Mouse (Mus musculus) MEL (cell line): ENCODE data around the gene Sorcs1. TPM values are rescaled to one million over a fixed set of nuclear protein-coding genes. Genes with fewer than 3 reads are reported as not detected.

Experiments used
- DNase-seq: peaks from one replicate; pipeline ENCODE4 v3.0.0; 2011; ENCODE audit warnings: low read depth, low spot score
- H3K27ac ChIP-seq: 2 replicates; pipeline ENCODE4 v1.5.1; 2012; ENCODE audit warnings: low read depth, mild to moderate bottlenecking, control low read depth, low read length, moderate library complexity; ENCODE audit not compliant: control insufficient read depth
- H3K27me3 ChIP-seq, 2 experiments: fragments of 150-350 bp in 1 of 2; sonication (generic) in 1 of 2; 2 replicates each; pipeline ENCODE4 v1.6.1; 2012; ENCODE audit warnings: low read length in 2 of 2, mild to moderate bottlenecking in 2 of 2, improper control_type of control experiment in 1 of 2, moderate library complexity in 1 of 2; ENCODE audit not compliant: insufficient read depth in 2 of 2, control insufficient read depth in 1 of 2
- H3K36me3 ChIP-seq, 2 experiments: 2 replicates each; pipeline ENCODE4 v1.6.1; 2012 to 2014; ENCODE audit warnings: low read length in 2 of 2, improper control_type of control experiment in 1 of 2, inconsistent platforms in 1 of 2, mild to moderate bottlenecking in 1 of 2; ENCODE audit not compliant: insufficient read depth in 2 of 2, control insufficient read depth in 1 of 2
- H3K4me1 ChIP-seq, 2 experiments: fragments of 150-350 bp in 1 of 2; sonication (generic) in 1 of 2; 2 replicates each; pipeline ENCODE4 v1.6.1; 2012; ENCODE audit warnings: low read length in 2 of 2, improper control_type of control experiment in 1 of 2, mild to moderate bottlenecking in 1 of 2; ENCODE audit not compliant: insufficient read depth in 2 of 2, control insufficient read depth in 1 of 2
- H3K4me3 ChIP-seq, 2 experiments: fragments of 150-350 bp in 1 of 2; sonication (generic) in 1 of 2; 2 replicates each; pipeline ENCODE4 v1.5.1; 2012; ENCODE audit warnings: low read depth in 2 of 2, low read length in 2 of 2, mild to moderate bottlenecking in 2 of 2, moderate library complexity in 2 of 2, control low read depth in 1 of 2, improper control_type of control experiment in 1 of 2; ENCODE audit not compliant: control insufficient read depth in 1 of 2, insufficient read depth in 1 of 2
- H3K79me2 ChIP-seq: 2 replicates; pipeline ENCODE4 v1.6.1; 2012; ENCODE audit warnings: mild to moderate bottlenecking, low read length, moderate library complexity; ENCODE audit not compliant: control insufficient read depth, poor library complexity, insufficient read depth
- H3K9ac ChIP-seq: 2 replicates; pipeline ENCODE4 v1.6.1; 2012; ENCODE audit warnings: low read depth, mild to moderate bottlenecking, control low read depth, low read length, moderate library complexity; ENCODE audit not compliant: control insufficient read depth, poor library complexity, severe bottlenecking
- H3K9me3 ChIP-seq: fragments of 150-350 bp; sonication (generic); replicated peaks from 2 replicates; pipeline ENCODE4 v1.6.1; 2012; ENCODE audit warnings: mild to moderate bottlenecking, low read length, improper control_type of control experiment, moderate library complexity; ENCODE audit not compliant: insufficient read depth
- BHLHE40 ChIP-seq: IDR thresholded peaks from 2 replicates; pipeline ENCODE4 v1.6.1; 2012; ENCODE audit warnings: low read depth, mild to moderate bottlenecking, inconsistent platforms, low read length, improper control_type of control experiment, borderline replicate concordance
- ETS1 ChIP-seq: IDR thresholded peaks from 2 replicates; pipeline ENCODE4 v1.6.1; 2012; ENCODE audit warnings: low read depth, mild to moderate bottlenecking, inconsistent platforms, low read length, improper control_type of control experiment, moderate library complexity
- GATA1 ChIP-seq: IDR thresholded peaks from 2 replicates; pipeline ENCODE4 v1.6.1; 2011; ENCODE audit warnings: low read depth, low read length, improper control_type of control experiment
- KAT2A ChIP-seq: conservative IDR thresholded peaks from 2 replicates; pipeline ENCODE4 v1.6.1; 2012; ENCODE audit warnings: low read depth, low read length, improper control_type of control experiment, inconsistent platforms
- MXI1 ChIP-seq: IDR thresholded peaks from 2 replicates; pipeline ENCODE4 v1.6.1; 2011; ENCODE audit warnings: mild to moderate bottlenecking, low read depth, low read length, improper control_type of control experiment
- MYB ChIP-seq: IDR thresholded peaks from 2 replicates; pipeline ENCODE4 v1.6.1; 2011; ENCODE audit warnings: mild to moderate bottlenecking, low read depth, low read length, improper control_type of control experiment
- POLR2AphosphoS2 ChIP-seq: IDR thresholded peaks from 2 replicates; pipeline ENCODE4 v1.6.1; 2011; ENCODE audit warnings: low read length, improper control_type of control experiment
- RAD21 ChIP-seq: IDR thresholded peaks from 2 replicates; pipeline ENCODE4 v1.6.1; 2011; ENCODE audit warnings: mild to moderate bottlenecking, low read depth, low read length, improper control_type of control experiment
- SMC3 ChIP-seq: IDR thresholded peaks from 2 replicates; pipeline ENCODE4 v1.6.1; 2011; ENCODE audit warnings: low read depth, low read length, improper control_type of control experiment
- TAL1 ChIP-seq: IDR thresholded peaks from 2 replicates; pipeline ENCODE4 v1.6.1; 2012; ENCODE audit warnings: mild to moderate bottlenecking, inconsistent platforms, low read length, moderate library complexity, mixed read lengths
- TBP ChIP-seq: IDR thresholded peaks from 2 replicates; pipeline ENCODE4 v1.8.0; 2011; ENCODE audit warnings: low read depth, low read length, improper control_type of control experiment
- TCF12 ChIP-seq: IDR thresholded peaks from 2 replicates; pipeline ENCODE4 v1.6.1; 2014; ENCODE audit warnings: low read depth, mild to moderate bottlenecking, inconsistent platforms, low read length, improper control_type of control experiment, moderate library complexity
- USF2 ChIP-seq, 2 experiments: IDR thresholded peaks; 2 replicates each; pipeline ENCODE4 v1.6.1; 2011 to 2012; ENCODE audit warnings: improper control_type of control experiment in 2 of 2, low read length in 2 of 2, borderline replicate concordance in 1 of 2, inconsistent platforms in 1 of 2, low read depth in 1 of 2, mild to moderate bottlenecking in 1 of 2; ENCODE audit not compliant: insufficient read depth in 1 of 2
- ZC3H11A ChIP-seq: IDR thresholded peaks from 2 replicates; pipeline ENCODE4 v1.6.1; 2012; ENCODE audit warnings: low read depth, mild to moderate bottlenecking, inconsistent platforms, low read length, improper control_type of control experiment
- ZKSCAN1 ChIP-seq: IDR thresholded peaks from 2 replicates; pipeline ENCODE4 v1.6.1; 2012; ENCODE audit warnings: low read depth, mild to moderate bottlenecking, inconsistent platforms, low read length, improper control_type of control experiment, moderate library complexity
- ZMIZ1 ChIP-seq: IDR thresholded peaks from 2 replicates; pipeline ENCODE4 v1.6.1; 2012; ENCODE audit warnings: low read depth, mild to moderate bottlenecking, inconsistent platforms, low read length, improper control_type of control experiment, moderate library complexity
- ZNF384 ChIP-seq: IDR thresholded peaks from 2 replicates; pipeline ENCODE4 v1.6.1; 2012; ENCODE audit warnings: low read depth, mild to moderate bottlenecking, inconsistent platforms, low read length, improper control_type of control experiment
- polyA plus RNA-seq, 2 experiments: library from polyadenylated mRNA; stranded (reverse) in 1 of 2; unstranded in 1 of 2; fragments of >175 nt in 1 of 2; fragments of >200 nt in 1 of 2; gene quantifications; 2 replicates each; pipeline versions ENCODE4 v1.2.1 to v1.2.4; 2012; ENCODE audit warnings: low replicate concordance in 2 of 2, low read depth in 1 of 2; ENCODE audit not compliant: insufficient read length in 2 of 2, insufficient read depth in 1 of 2, missing spikeins in 1 of 2
- total RNA-seq: library from RNA; depleted of rRNA; stranded (reverse); fragments of 300-350 nt; gene quantifications from 2 replicates; pipeline ENCODE4 v1.2.3, GENCODE M21; 2012

Gene Sorcs1
- total and polyA plus RNA-seq, 3 experiments = not detected

DNA sequence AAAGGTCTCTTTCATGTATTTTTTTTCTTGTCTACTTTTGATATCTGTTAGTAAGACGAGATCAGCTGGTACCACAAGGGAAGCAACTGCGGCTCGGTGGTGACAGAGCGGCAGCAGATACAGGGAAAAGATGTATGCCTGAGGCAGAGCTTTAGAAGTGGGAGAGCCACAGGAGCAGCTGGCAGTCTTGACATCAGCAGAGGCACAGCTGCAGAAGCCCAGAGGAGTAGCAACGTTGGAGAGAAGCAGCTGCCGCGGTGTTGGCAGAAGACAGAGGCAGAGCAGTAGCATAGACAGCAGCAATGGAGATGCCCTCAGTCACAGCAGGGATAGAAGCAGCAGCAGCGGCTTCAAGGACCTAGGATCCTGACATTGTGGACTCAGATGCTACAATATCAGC is 152.4 kb downstream of the Sorcs1 start:
- Histone ChIP-seq H3K27me3 (no peaks in the 10 kb centered on the region), H3K4me1 (no peaks in the 10 kb centered on the region), H3K36me3 (no peaks in the 10 kb centered on the region), H3K27ac (no peak overlapping the region), H3K79me2 (no peaks in the 10 kb centered on the region), H3K9me3 (no peaks in the 10 kb centered on the region), H3K9ac (no peak overlapping the region), H3K4me3 (no peak overlapping the region)
- TF ChIP-seq USF2 (IDR thresholded peaks at IDR 0.05; ENCODE audit: borderline replicate concordance in 1 of 2, insufficient read depth in 1 of 2, low read depth in 1 of 2, low read length in 2 of 2) = no peak
- TF ChIP-seq MYB = no peak
- TF ChIP-seq KAT2A = no peak
- TF ChIP-seq ZMIZ1 = no peak
- no peak for TF ChIP-seq MXI1
- TF ChIP-seq TAL1 = no peak
- TF ChIP-seq TCF12 = no peak
- no peak for TF ChIP-seq RAD21
- no peak for TF ChIP-seq ZC3H11A
- no peak for TF ChIP-seq TBP
- no peak for TF ChIP-seq BHLHE40
- TF ChIP-seq GATA1 = no peak
- TF ChIP-seq POLR2AphosphoS2 = no peak
- TF ChIP-seq ZKSCAN1 = no peak
- no peak for TF ChIP-seq ZNF384
- no peak for DNase-seq

DNA sequence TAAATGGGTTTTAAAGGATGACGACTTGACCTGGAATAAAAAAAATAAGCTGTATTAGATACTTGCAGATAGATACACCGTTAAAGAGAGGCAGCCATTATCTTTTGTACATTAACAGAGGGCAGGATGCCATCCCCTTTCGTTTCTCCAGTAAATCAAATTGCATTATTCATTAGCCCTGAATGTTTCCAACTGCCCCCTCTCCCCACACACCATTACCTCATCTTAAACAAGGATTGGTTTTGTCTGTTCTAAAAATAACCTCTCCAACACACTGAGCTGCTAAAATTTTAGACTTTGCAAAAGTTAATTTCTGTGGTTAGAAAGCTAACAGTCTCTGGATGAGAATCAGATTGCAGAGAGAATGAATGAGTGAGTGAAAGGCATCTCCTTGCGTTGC is 156.5 kb downstream of the Sorcs1 start:
- Histone ChIP-seq H3K9me3 (no peaks in the 10 kb centered on the region), H3K27me3 (no peaks in the 10 kb centered on the region), H3K79me2 (no peaks in the 10 kb centered on the region), H3K9ac (no peak overlapping the region), H3K4me1 (no peaks in the 10 kb centered on the region), H3K27ac (no peak overlapping the region), H3K4me3 (no peak overlapping the region), H3K36me3 (no peaks in the 10 kb centered on the region)
- TF ChIP-seq ZNF384 (no peak), ZC3H11A (no peak), POLR2AphosphoS2 (no peak), SMC3 (no peak), ETS1 (no peak)
- no peak for DNase-seq
